Mouse (Mus musculus): ENCODE results near the gene Pcdh9. TPM values are rescaled to one million over a fixed set of nuclear protein-coding genes. Genes with fewer than 3 reads are reported as not detected.

Gene Pcdh9
- total and polyA plus RNA-seq, 3 experiments, result 0.70 to 1.8 (median 1.2) TPM

- WGBS, result 84% methylated on average over 5 of the region's 5 CpGs
These were observed 482.7 kb downstream of the Pcdh9 start for GRCm38 (mm10) chr14:93407747-93408146.

GRCm38 (mm10) chr14:93385090-93385489, 505.4 kb downstream of the Pcdh9 start:
- Histone ChIP-seq H3K27ac (no peak overlapping the region), H3K79me2 (replicated peaks; ENCODE audit: control insufficient read depth, insufficient read depth, low read length) (no peaks in the 10 kb centered on the region), H3K27me3 (ENCODE audit: control insufficient read depth, insufficient read depth, low read length) (no peaks in the 10 kb centered on the region), H3K4me1 (ENCODE audit: control insufficient read depth, insufficient read depth, low read length) (no peaks in the 10 kb centered on the region), H3K9ac (ENCODE audit: low read depth, low read length) (no peak overlapping the region), H3K4me3 (no peak overlapping the region), H3K36me3 (ENCODE audit: control insufficient read depth, insufficient read depth, low read length) (no peaks in the 10 kb centered on the region)
- intact Hi-C loops (cut with DNase I), result no loop called here
- TF ChIP-seq CTCF (IDR thresholded peaks at IDR 0.05), result no peak
- no peak for TF ChIP-seq POLR2A (IDR thresholded peaks at IDR 0.05; ENCODE audit: insufficient read depth, low read depth, low read length)
- TF ChIP-seq EP300 (IDR thresholded peaks at IDR 0.05; ENCODE audit: insufficient read depth, low read depth, low read length), result no peak
- DNase-seq, result no peak
- WGBS, result 63% methylated on average over 2 of the region's 2 CpGs

More at GRCm38 (mm10) chr14:93407747-93408146, 482.7 kb downstream of the Pcdh9 start:
- H3K4me1 ChIP-seq (ENCODE audit: control insufficient read depth, insufficient read depth, low read length), result no peaks in the 10 kb centered on the region
- no peak overlapping the region for H3K27ac ChIP-seq
- no peaks in the 10 kb centered on the region for H3K36me3 ChIP-seq (ENCODE audit: control insufficient read depth, insufficient read depth, low read length)
- intact Hi-C loops (cut with DNase I), result no loop called here
- no peak overlapping the region for H3K4me3 ChIP-seq
- DNase-seq, result no peak
- no peak overlapping the region for H3K9ac ChIP-seq (ENCODE audit: low read depth, low read length)
- TF ChIP-seq EP300 (IDR thresholded peaks at IDR 0.05; ENCODE audit: insufficient read depth, low read depth, low read length), result no peak
- no peak for TF ChIP-seq POLR2A (IDR thresholded peaks at IDR 0.05; ENCODE audit: insufficient read depth, low read depth, low read length)
- TF ChIP-seq CTCF (IDR thresholded peaks at IDR 0.05), result no peak
- no peaks in the 10 kb centered on the region for H3K79me2 ChIP-seq (replicated peaks; ENCODE audit: control insufficient read depth, insufficient read depth, low read length)
- no peaks in the 10 kb centered on the region for H3K27me3 ChIP-seq (ENCODE audit: control insufficient read depth, insufficient read depth, low read length)

GRCm38 (mm10) chr14:93381163-93381562, 509.3 kb downstream of the Pcdh9 start:
- no peaks in the 10 kb centered on the region for H3K27me3 ChIP-seq (ENCODE audit: control insufficient read depth, insufficient read depth, low read length)
- peak in 1 of 2 experiments; percentile 4 for DNase-seq
- H3K36me3 ChIP-seq (ENCODE audit: control insufficient read depth, insufficient read depth, low read length), result no peaks in the 10 kb centered on the region
- no peak overlapping the region for H3K4me3 ChIP-seq
- H3K9ac ChIP-seq (ENCODE audit: low read depth, low read length), result no peak overlapping the region
- H3K27ac ChIP-seq, result no peak overlapping the region
- H3K79me2 ChIP-seq (replicated peaks; ENCODE audit: control insufficient read depth, insufficient read depth, low read length), result no peaks in the 10 kb centered on the region
- no peaks in the 10 kb centered on the region for H3K4me1 ChIP-seq (ENCODE audit: control insufficient read depth, insufficient read depth, low read length)
- WGBS, result 31% methylated on average over 4 of the region's 4 CpGs
- intact Hi-C loops (cut with DNase I), result no loop called here
- TF ChIP-seq EP300 (IDR thresholded peaks at IDR 0.05; ENCODE audit: insufficient read depth, low read depth, low read length), result no peak
- peak; percentile 51 for TF ChIP-seq CTCF (IDR thresholded peaks at IDR 0.05)

- H3K9ac ChIP-seq (ENCODE audit: low read depth, low read length), result no peak overlapping the region
- no peak for TF ChIP-seq POLR2A (IDR thresholded peaks at IDR 0.05; ENCODE audit: insufficient read depth, low read depth, low read length)
- TF ChIP-seq EP300 (IDR thresholded peaks at IDR 0.05; ENCODE audit: insufficient read depth, low read depth, low read length), result no peak
- no peaks in the 10 kb centered on the region for H3K27me3 ChIP-seq (ENCODE audit: control insufficient read depth, insufficient read depth, low read length)
- 34% methylated on average over 1 of the region's 1 CpGs for WGBS
- H3K4me3 ChIP-seq, result no peak overlapping the region
- H3K79me2 ChIP-seq (replicated peaks; ENCODE audit: control insufficient read depth, insufficient read depth, low read length), result no peaks in the 10 kb centered on the region
- DNase-seq, result no peak
- H3K27ac ChIP-seq, result no peak overlapping the region
- intact Hi-C loops (cut with DNase I), result no loop called here
- H3K4me1 ChIP-seq (ENCODE audit: control insufficient read depth, insufficient read depth, low read length), result no peaks in the 10 kb centered on the region
- H3K36me3 ChIP-seq (ENCODE audit: control insufficient read depth, insufficient read depth, low read length), result no peaks in the 10 kb centered on the region
These were observed 509.7 kb downstream of the Pcdh9 start for GRCm38 (mm10) chr14:93380757-93381156.

GRCm38 (mm10) chr14:93376159-93376558, 514.3 kb downstream of the Pcdh9 start:
- Histone ChIP-seq H3K9ac (ENCODE audit: low read depth, low read length) (no peak overlapping the region), H3K79me2 (replicated peaks; ENCODE audit: control insufficient read depth, insufficient read depth, low read length) (no peaks in the 10 kb centered on the region), H3K27ac (no peak overlapping the region), H3K36me3 (ENCODE audit: control insufficient read depth, insufficient read depth, low read length) (no peaks in the 10 kb centered on the region), H3K4me1 (ENCODE audit: control insufficient read depth, insufficient read depth, low read length) (no peaks in the 10 kb centered on the region), H3K4me3 (no peak overlapping the region), H3K27me3 (ENCODE audit: control insufficient read depth, insufficient read depth, low read length) (no peaks in the 10 kb centered on the region)
- intact Hi-C loops (cut with DNase I), result no loop called here
- no peak for DNase-seq
- 38% methylated on average over 4 of the region's 4 CpGs for WGBS
- no peak for TF ChIP-seq CTCF (IDR thresholded peaks at IDR 0.05)
- no peak for TF ChIP-seq POLR2A (IDR thresholded peaks at IDR 0.05; ENCODE audit: insufficient read depth, low read depth, low read length)
- no peak for TF ChIP-seq EP300 (IDR thresholded peaks at IDR 0.05; ENCODE audit: insufficient read depth, low read depth, low read length)

- Histone ChIP-seq H3K4me3 (no peak overlapping the region), H3K79me2 (replicated peaks; ENCODE audit: control insufficient read depth, insufficient read depth, low read length) (no peaks in the 10 kb centered on the region), H3K36me3 (ENCODE audit: control insufficient read depth, insufficient read depth, low read length) (no peaks in the 10 kb centered on the region), H3K9ac (ENCODE audit: low read depth, low read length) (no peak overlapping the region), H3K4me1 (ENCODE audit: control insufficient read depth, insufficient read depth, low read length) (no peaks in the 10 kb centered on the region), H3K27ac (no peak overlapping the region), H3K27me3 (ENCODE audit: control insufficient read depth, insufficient read depth, low read length) (no peaks in the 10 kb centered on the region)
- TF ChIP-seq POLR2A (IDR thresholded peaks at IDR 0.05; ENCODE audit: insufficient read depth, low read depth, low read length) (no peak), EP300 (IDR thresholded peaks at IDR 0.05; ENCODE audit: insufficient read depth, low read depth, low read length) (no peak), CTCF (IDR thresholded peaks at IDR 0.05) (no peak)
- WGBS, result 81% methylated on average over 4 of the region's 4 CpGs
- intact Hi-C loops (cut with DNase I), result no loop called here
- DNase-seq, result no peak
These were observed 516.3 kb downstream of the Pcdh9 start for GRCm38 (mm10) chr14:93374181-93374580.

Measured in heart, adult 2 months (tissue).